Mouse (Mus musculus) myocyte (in vitro differentiated cells): ENCODE results near the gene Aqp3. TPM values are rescaled to one million over a fixed set of nuclear protein-coding genes. Genes with fewer than 3 reads are reported as not detected.

ENCODE experiments used
- H3K27me3 ChIP-seq: one replicate; pipeline ENCODE4 v1.6.1; 2011; ENCODE audit not compliant: control insufficient read depth, insufficient read depth, insufficient read length
- H3K36me3 ChIP-seq: one replicate; pipeline ENCODE4 v1.6.1; 2011; ENCODE audit not compliant: control insufficient read depth, insufficient read depth
- H3K4me2 ChIP-seq: one replicate; pipeline ENCODE4 v1.6.1; 2011; ENCODE audit warnings: low read depth, control low read depth
- H3K4me3 ChIP-seq: one replicate; pipeline ENCODE4 v1.5.1; 2011; ENCODE audit warnings: mild to moderate bottlenecking, control low read depth, moderate library complexity
- H3K79me2 ChIP-seq: one replicate; pipeline ENCODE4 v1.6.1; 2011; ENCODE audit not compliant: control insufficient read depth, insufficient read depth
- H3ac ChIP-seq: one replicate; pipeline ENCODE4 v1.6.1; 2011; ENCODE audit not compliant: control insufficient read depth, insufficient read length
- CEBPB ChIP-seq: IDR thresholded peaks from 2 replicates; pipeline ENCODE4 v1.6.1; 2011; ENCODE audit warnings: mild to moderate bottlenecking, moderate library complexity; ENCODE audit not compliant: poor library complexity, insufficient read depth, severe bottlenecking
- E2F4 ChIP-seq: IDR thresholded peaks from one replicate; pipeline ENCODE4 v1.6.1; 2011; ENCODE audit warnings: mild to moderate bottlenecking, control low read depth, moderate library complexity; ENCODE audit not compliant: insufficient read depth
- MAX ChIP-seq: IDR thresholded peaks from one replicate; pipeline ENCODE4 v1.6.1; 2011; ENCODE audit warnings: low read depth, mild to moderate bottlenecking, control low read depth
- MYOD1 ChIP-seq, 3 experiments: IDR thresholded peaks; one replicate each; pipeline ENCODE4 v1.6.1; 2011; ENCODE audit warnings: control low read depth in 2 of 3, low read depth in 2 of 3, mild to moderate bottlenecking in 2 of 3, moderate library complexity in 1 of 3; ENCODE audit not compliant: insufficient read length in 2 of 3, control insufficient read depth in 1 of 3
- MYOG ChIP-seq, 3 experiments: IDR thresholded peaks; one replicate each; pipeline ENCODE4 v1.6.1; 2011; ENCODE audit warnings: control low read depth in 2 of 3, low read depth in 2 of 3, mild to moderate bottlenecking in 2 of 3; ENCODE audit not compliant: insufficient read length in 2 of 3, control insufficient read depth in 1 of 3, insufficient read depth in 1 of 3
- POLR2A ChIP-seq: IDR thresholded peaks from one replicate; pipeline ENCODE4 v1.6.1; 2011; ENCODE audit warnings: low read depth, mild to moderate bottlenecking, control low read depth, moderate library complexity; ENCODE audit not compliant: insufficient read length
- POLR2AphosphoS2 ChIP-seq: IDR thresholded peaks from one replicate; pipeline ENCODE4 v1.6.1; 2011; ENCODE audit warnings: low read depth, control low read depth; ENCODE audit not compliant: insufficient read length
- REST ChIP-seq: IDR thresholded peaks from one replicate; pipeline ENCODE4 v1.6.1; 2011; ENCODE audit warnings: mild to moderate bottlenecking, control low read depth, moderate library complexity; ENCODE audit not compliant: insufficient read depth, insufficient read length
- SRF ChIP-seq: IDR thresholded peaks from one replicate; pipeline ENCODE4 v1.6.1; 2011; ENCODE audit warnings: low read depth; ENCODE audit not compliant: control insufficient read depth, insufficient read length
- TCF12 ChIP-seq: IDR thresholded peaks from one replicate; pipeline ENCODE4 v1.6.1; 2011; ENCODE audit warnings: mild to moderate bottlenecking, control low read depth; ENCODE audit not compliant: poor library complexity, insufficient read depth, severe bottlenecking
- TCF3 ChIP-seq: IDR thresholded peaks from one replicate; pipeline ENCODE4 v1.6.1; 2011; ENCODE audit warnings: low read depth, control low read depth; ENCODE audit not compliant: insufficient read length
- USF1 ChIP-seq: IDR thresholded peaks from one replicate; pipeline ENCODE4 v1.6.1; 2011; ENCODE audit warnings: low read depth, mild to moderate bottlenecking, control low read depth, moderate library complexity
- polyA plus RNA-seq: library from polyadenylated mRNA; unstranded; fragments of >200 nt; fragmentation: generic; extraction: Trizol; gene quantifications from one replicate; pipeline ENCODE4 v1.2.1, GENCODE M21; 2012; ENCODE audit warnings: missing spikeins

Gene Aqp3
- polyA plus RNA-seq, 1 experiment: not detected

DNA sequence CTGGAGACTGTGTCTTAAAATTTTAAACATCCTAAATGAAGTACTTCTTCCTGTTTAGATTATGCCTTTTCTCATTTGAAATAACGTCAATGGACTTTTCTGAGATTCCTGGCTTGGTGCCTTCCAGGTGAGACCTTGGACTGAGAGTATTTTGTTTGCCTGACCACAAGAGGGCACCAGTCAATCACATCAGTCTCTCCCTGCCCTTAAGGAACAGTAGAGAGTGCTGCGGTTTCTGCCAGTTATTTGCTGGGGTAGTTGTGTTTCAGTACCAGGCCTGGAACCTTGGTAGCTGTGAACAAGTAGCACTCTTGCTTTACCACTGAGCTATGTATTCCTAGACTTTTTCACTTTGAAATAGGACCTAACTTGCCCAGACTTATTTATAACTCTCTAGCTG is 31.4 kb upstream of the Aqp3 start:
- no peaks in the 10 kb centered on the region for H3K79me2 ChIP-seq
- H3K4me2 ChIP-seq: no peak overlapping the region
- no peak overlapping the region for H3ac ChIP-seq
- no peaks in the 10 kb centered on the region for H3K27me3 ChIP-seq
- H3K36me3 ChIP-seq: no peaks in the 10 kb centered on the region
- TF ChIP-seq POLR2A (no peak), SRF (no peak), TCF3 (no peak), MYOG (IDR thresholded peaks at IDR 0.05; ENCODE audit: control insufficient read depth in 1 of 3, insufficient read depth in 1 of 3, insufficient read length in 2 of 3, low read depth in 2 of 3) (no peak), CEBPB (no peak), POLR2AphosphoS2 (no peak), TCF12 (no peak), USF1 (no peak), MAX (no peak), E2F4 (no peak), REST (no peak), MYOD1 (IDR thresholded peaks at IDR 0.05; ENCODE audit: control insufficient read depth in 1 of 3, insufficient read length in 2 of 3, low read depth in 2 of 3) (no peak)
- H3K4me3 ChIP-seq: no peak overlapping the region

DNA sequence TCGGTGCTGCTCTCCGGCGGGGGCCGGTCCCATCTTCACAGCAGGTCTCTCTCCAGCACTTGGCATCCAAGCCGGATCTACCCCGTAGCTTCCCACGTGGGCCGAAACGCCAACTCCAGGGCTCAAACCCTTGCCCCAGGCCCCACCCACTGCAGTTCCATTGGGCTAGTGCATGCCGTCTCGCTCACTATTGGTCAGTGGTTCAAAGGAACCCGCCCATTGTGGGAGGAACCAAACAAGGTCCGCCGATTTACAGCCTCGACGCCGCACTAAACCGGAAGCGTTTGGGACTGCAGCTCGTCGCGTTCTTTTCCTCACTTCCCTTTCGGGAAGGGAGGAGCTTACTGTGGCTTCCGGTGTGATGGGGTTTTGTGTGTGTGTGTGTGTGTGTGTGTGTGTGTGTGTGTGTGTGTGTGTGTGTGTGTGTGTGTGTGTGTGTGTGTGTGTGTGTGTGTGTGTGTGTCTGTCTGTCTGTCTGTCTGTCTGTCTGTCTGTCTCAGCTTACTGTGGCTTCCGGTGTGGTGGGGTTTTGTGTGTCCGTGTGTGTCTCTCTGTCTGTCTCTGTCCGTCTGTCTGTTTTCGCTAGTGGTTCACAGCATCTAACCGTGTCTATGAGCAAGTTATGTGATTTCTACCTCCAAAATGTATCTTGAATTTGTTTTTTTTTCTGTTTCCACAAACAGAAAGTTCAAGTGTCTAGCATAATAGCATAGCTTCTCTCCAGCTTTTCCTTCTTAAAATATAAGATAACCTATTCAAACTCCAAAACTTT is 26.4 kb upstream of the Aqp3 start, which contains the start of gene Nol6:
Gene Nol6 (minus strand): TSS at position 276 of the 772 bp plus-strand sequence.
- peaks cover 14% of the 10 kb centered on the region for H3K79me2 ChIP-seq
- peaks cover 19% of the 10 kb centered on the region for H3K36me3 ChIP-seq
- peak within 1 kb of the TSS; percentile 28 for H3ac ChIP-seq
- no peaks in the 10 kb centered on the region for H3K27me3 ChIP-seq
- H3K4me3 ChIP-seq: peak within 1 kb of the TSS; percentile 85
- TF ChIP-seq SRF (peak; percentile 47), E2F4 (no peak), MYOG (IDR thresholded peaks at IDR 0.05; ENCODE audit: control insufficient read depth in 1 of 3, insufficient read depth in 1 of 3, insufficient read length in 2 of 3, low read depth in 2 of 3) (no peak), MYOD1 (IDR thresholded peaks at IDR 0.05; ENCODE audit: control insufficient read depth in 1 of 3, insufficient read length in 2 of 3, low read depth in 2 of 3) (no peak), MAX (peak; percentile 29), CEBPB (no peak), POLR2A (peak; percentile 43), REST (no peak), POLR2AphosphoS2 (no peak), TCF12 (no peak), USF1 (peak; percentile 71), TCF3 (no peak)
- peak within 1 kb of the TSS; percentile 94 for H3K4me2 ChIP-seq

DNA sequence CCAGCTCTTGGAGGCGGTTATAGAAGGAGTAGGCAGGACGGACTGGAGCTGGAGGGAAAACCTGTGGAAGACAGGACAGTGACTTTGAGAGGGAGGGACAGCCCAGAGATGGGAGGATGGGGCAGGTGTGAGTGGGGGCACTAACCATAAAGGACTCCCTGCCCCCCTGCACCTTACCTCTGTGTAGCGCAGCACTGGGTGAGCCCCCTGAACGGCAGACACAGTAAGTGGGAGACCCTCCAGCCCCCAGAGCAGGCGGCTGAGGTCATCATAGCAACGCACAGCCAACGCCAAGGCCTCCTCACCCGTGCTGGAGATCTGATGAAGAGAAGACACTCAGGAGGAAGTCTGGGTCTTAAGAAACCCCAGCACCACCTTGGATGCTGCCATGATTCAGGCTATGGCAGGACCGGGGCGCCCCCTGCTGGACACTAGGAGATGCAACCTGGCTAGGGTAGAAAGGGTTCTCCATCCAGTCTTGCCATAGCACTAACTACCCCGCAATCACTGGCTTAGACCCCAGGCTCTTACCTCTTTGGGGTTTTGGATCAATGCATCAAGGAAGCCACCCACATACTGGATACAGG is 20.8 kb upstream of the Aqp3 start:
- Histone ChIP-seq H3K4me3 (no peak overlapping the region), H3ac (no peak overlapping the region), H3K27me3 (no peaks in the 10 kb centered on the region), H3K36me3 (peaks cover 33% of the 10 kb centered on the region), H3K79me2 (peaks cover 12% of the 10 kb centered on the region), H3K4me2 (no peak overlapping the region)
- no peak for TF ChIP-seq POLR2AphosphoS2
- TF ChIP-seq MAX: no peak
- no peak for TF ChIP-seq TCF12
- no peak for TF ChIP-seq E2F4
- TF ChIP-seq CEBPB: no peak
- no peak for TF ChIP-seq SRF
- TF ChIP-seq REST: no peak
- TF ChIP-seq MYOG (IDR thresholded peaks at IDR 0.05; ENCODE audit: control insufficient read depth in 1 of 3, insufficient read depth in 1 of 3, insufficient read length in 2 of 3, low read depth in 2 of 3): no peak
- TF ChIP-seq TCF3: no peak
- TF ChIP-seq USF1: no peak
- TF ChIP-seq MYOD1 (IDR thresholded peaks at IDR 0.05; ENCODE audit: control insufficient read depth in 1 of 3, insufficient read length in 2 of 3, low read depth in 2 of 3): no peak
- no peak for TF ChIP-seq POLR2A

DNA sequence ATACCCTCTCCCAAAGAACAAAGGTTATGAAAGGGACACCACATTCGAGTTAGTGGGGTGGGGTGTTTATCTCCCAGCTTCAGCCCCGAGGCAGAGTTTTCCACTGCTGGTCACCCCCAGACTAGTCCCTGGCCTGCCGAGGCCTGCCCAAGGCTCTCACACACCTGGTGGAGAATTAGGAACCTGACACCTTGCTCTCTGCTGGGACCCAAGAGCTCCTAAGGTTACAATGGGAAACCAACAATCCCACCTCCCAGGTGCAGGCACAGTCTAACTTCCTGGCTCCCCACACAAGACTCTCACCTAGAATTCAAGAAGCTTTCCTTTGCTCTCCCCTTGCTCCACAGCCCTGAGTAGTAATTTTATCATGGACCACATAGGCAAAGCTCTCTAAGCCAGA is 18.8 kb upstream of the Aqp3 start:
- H3K4me3 ChIP-seq: no peak overlapping the region
- no peak for TF ChIP-seq SRF
- TF ChIP-seq MAX: no peak
- no peak for TF ChIP-seq TCF3
- TF ChIP-seq E2F4: no peak
- no peak for TF ChIP-seq POLR2A
- TF ChIP-seq POLR2AphosphoS2: no peak
- no peaks in the 10 kb centered on the region for H3K27me3 ChIP-seq
- peaks cover 24% of the 10 kb centered on the region for H3K36me3 ChIP-seq
- no peak overlapping the region for H3K4me2 ChIP-seq
- no peak overlapping the region for H3ac ChIP-seq
- no peaks in the 10 kb centered on the region for H3K79me2 ChIP-seq
